Mouse (Mus musculus) adipocyte (in vitro differentiated cells): Measurements from ENCODE around the gene Pard6b.
A peak's percentile ranks its signal among the peaks of the same experiment; 100 is the strongest.

ENCODE experiments used
- DNase-seq: peaks from one replicate; pipeline ENCODE4 v3.0.0-alpha.2; 2016; ENCODE audit warnings: low spot score

Pard6b gene

DNA sequence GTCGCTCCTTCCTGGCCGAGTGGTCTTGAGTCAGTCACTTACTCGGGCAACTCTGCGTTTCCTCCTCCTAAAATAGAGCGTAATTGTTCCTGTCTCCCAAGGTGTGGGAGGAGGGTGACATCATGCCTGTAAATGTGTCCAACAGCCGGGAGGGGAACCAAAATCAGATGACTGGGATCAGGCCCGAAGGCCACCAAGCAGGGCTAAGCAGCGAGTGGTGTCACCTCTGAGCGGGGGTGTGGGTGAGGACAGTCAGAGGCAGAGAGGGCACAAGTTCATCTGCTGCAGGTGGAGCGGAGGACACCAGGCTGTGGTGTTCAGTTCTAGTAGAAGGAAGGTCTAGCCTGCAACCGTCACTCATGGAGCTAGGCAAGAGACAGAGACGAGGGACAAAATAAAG lies 17.1 kb upstream of the Pard6b start:
- no peak for DNase-seq

DNA sequence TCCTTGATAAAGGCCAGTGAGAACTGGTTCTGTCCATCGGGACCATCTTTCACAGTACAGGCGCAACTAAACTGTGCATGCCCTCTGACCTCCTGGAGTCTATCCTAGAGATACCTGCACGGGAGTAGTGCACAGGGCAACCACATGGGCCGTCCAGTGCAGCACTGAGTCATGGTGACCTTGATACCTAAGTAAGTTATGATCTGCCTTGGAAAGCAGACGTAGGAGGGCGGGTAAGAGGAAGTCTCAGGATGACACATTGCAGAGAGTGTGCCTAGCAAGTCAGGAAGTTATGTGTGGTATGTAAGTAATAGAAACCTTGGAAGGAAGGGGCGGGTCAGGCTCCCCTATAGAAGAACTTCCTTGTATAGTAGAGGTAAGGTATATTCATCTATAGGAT lies 15.3 kb upstream of the Pard6b start:
- DNase-seq = no peak

- DNase-seq = no peak
Observed at GRCm38 (mm10) chr2:168066783-168067182, 14.0 kb upstream of the Pard6b start.

- no peak for DNase-seq
Observed at GRCm38 (mm10) chr2:168070425-168070824, 10.4 kb upstream of the Pard6b start.

GRCm38 (mm10) chr2:168072436-168073131 lies 8.2 kb upstream of the Pard6b start:
- no peak for DNase-seq

DNA sequence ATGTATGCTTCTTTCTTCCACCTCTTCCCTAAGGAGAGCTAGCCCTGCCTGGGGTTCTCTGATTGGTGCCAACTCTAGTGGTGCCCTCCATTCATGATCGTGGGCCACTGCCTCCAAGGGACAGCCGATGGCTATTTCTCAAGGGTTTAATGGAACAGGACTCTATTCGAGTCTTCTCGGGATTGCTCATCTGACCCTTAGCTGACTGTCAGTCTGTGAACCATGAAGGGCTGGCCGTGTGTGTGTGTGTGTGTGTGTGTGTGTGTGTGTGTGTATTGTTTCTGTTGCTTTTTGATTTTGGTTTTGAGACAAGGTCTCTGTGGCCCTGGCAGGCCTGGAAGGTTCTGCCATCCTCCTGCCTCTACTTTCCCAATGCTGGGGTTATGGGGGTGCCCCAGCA lies 7.1 kb upstream of the Pard6b start:
- no peak for DNase-seq

DNA sequence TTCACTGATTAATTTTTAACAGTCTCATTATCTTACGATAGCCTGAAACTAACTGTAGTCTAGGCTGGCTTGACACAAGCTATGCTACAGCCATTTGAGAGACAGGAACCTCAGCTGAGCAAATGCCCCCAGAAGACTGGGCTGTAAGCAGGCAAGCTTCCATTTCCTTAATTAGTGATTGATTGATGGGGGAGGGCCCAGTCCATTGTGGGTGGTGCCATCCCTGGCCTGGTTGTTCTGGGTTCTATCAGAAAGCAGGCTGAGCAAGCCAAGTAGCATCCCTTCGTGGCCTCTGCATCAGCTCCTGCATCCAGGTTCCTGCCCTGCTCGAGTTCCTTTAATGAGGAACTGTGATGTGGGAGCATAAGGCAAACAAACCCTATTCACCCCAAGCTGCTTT lies 6.3 kb upstream of the Pard6b start:
- no peak for DNase-seq

- DNase-seq = no peak
Observed at GRCm38 (mm10) chr2:168076840-168077576, 3.8 kb upstream of the Pard6b start.

GRCm38 (mm10) chr2:168078107-168078830 lies 2.5 kb upstream of the Pard6b start:
- no peak for DNase-seq

GRCm38 (mm10) chr2:168081299-168081932 lies 612 bp downstream of the Pard6b start:
- no peak for DNase-seq

DNA sequence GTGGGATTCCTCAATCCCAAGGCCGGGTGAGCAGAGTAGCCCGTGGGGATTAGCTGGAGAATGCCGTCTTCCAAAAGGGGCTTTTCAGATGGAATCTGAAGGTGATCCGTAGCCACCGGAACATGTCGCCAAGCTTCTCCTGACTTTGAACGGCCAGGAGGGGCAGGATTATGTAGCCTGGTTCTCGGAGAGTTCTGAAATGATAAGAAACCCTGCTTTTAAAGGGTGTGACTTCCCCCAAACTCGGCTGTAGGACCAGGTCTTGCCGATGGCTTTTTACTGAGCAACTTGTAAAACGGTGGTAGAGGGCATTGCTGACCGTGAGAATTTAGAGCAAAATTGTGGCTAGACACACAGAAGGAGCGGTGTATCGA lies 1.1 kb downstream of the Pard6b start:
- no peak for DNase-seq

GRCm38 (mm10) chr2:168083593-168083992 lies 2.8 kb downstream of the Pard6b start:
- no peak for DNase-seq

GRCm38 (mm10) chr2:168084228-168084627 lies 3.4 kb downstream of the Pard6b start:
- DNase-seq = no peak

GRCm38 (mm10) chr2:168085621-168086265 lies 4.9 kb downstream of the Pard6b start:
- peak; percentile 34 for DNase-seq

GRCm38 (mm10) chr2:168086318-168086717 lies 5.5 kb downstream of the Pard6b start:
- DNase-seq = no peak

GRCm38 (mm10) chr2:168086839-168087238 lies 6.0 kb downstream of the Pard6b start:
- DNase-seq = no peak

DNA sequence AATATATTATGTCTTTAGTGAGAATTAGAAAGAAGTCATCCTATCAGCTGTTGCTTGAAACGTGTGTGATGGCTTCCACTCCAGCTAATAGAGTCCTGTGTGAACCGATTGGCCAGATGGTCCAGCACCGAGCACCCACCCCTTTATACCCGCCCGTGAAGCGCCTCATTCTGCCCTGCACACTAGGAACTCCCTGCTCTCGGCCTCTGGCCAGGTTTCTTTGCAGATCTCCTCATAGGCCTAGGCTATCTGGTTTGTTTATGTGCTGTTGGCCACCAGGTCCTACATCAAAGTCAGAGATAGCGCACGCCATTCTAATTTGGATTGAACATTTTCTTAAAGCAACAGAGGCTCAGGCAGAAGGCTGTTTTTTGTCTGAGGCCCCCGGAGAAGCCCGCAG lies 10.8 kb downstream of the Pard6b start:
- no peak for DNase-seq

DNA sequence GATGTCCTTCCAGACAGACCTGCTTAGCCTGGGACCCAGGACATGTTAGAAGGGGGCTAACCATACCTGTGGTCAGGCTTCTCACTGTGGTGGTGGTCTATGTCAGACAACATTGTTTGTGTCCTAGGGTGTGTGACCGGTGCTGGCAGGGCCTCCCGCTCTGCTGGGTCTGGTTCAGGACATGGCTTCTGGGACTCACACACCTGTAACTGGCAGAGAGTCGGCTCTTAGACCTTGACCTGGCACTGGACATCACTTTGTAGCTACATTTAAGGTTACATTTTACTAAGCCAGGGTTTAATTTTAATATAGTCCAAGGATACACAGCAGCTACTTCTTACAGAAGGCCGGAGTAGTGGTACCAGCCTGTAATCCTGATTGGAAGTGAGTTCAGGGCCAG lies 12.3 kb downstream of the Pard6b start:
- DNase-seq = no peak

- no peak for DNase-seq
Observed at GRCm38 (mm10) chr2:168095077-168095476, 14.3 kb downstream of the Pard6b start.

- DNase-seq = no peak
Observed at GRCm38 (mm10) chr2:168096487-168096886, 15.7 kb downstream of the Pard6b start.

- DNase-seq = peak; percentile 62
Observed at GRCm38 (mm10) chr2:168098040-168098439, 17.2 kb downstream of the Pard6b start.

- DNase-seq = no peak
Observed at GRCm38 (mm10) chr2:168100008-168100407, 19.2 kb downstream of the Pard6b start.
